Mouse (Mus musculus): ENCODE measurements around the gene Gtf2h2. TPM values are rescaled to one million over a fixed set of nuclear protein-coding genes. Genes with fewer than 3 reads are reported as not detected.
"Not testable (repeated sequence)": the region's sequence is repeated elsewhere in the genome, so short reads cannot be mapped to it uniquely, and the experiment has no call there.

Gene Gtf2h2
- polyA plus RNA-seq, 2 experiments: 62.6 to 95.3 TPM

GRCm38 (mm10) chr13:100463527-100464222 is 28.7 kb downstream of the Gtf2h2 start:
- ATAC-seq (ENCODE audit: low FRiP score, low read depth) (no peak), DNase-seq (ENCODE audit: low spot score) (no peak)
- no peaks in the 10 kb centered on the region for H3K4me1 ChIP-seq (ENCODE audit: control insufficient read depth, insufficient read depth, low read length)
- peaks cover 56% of the 10 kb centered on the region for H3K36me3 ChIP-seq (ENCODE audit: control insufficient read depth, insufficient read depth, low read length)
- TF ChIP-seq POLR2A (IDR thresholded peaks at IDR 0.05; ENCODE audit: borderline replicate concordance, extremely low read depth, insufficient read depth, insufficient read length): no peak
- H3K4me3 ChIP-seq (replicated peaks; ENCODE audit: low read length): no peak overlapping the region
- no peaks in the 10 kb centered on the region for H3K27me3 ChIP-seq (ENCODE audit: control insufficient read depth, insufficient read depth, low read length)
- no peak overlapping the region for H3K4me2 ChIP-seq (replicated peaks; ENCODE audit: low read depth, low read length, severe bottlenecking)
- H3K27ac ChIP-seq (replicated peaks; ENCODE audit: low read depth, low read length): no peak overlapping the region
- H3K9me3 ChIP-seq (ENCODE audit: control insufficient read depth, low read length): peaks cover 5% of the 10 kb centered on the region; the same call in 1 of the 2 replicates
- H3K9ac ChIP-seq (ENCODE audit: low read depth, low read length, severe bottlenecking): no peak overlapping the region
- WGBS: 82% methylated on average over 2 of the region's 2 CpGs

- H3K27me3 ChIP-seq (ENCODE audit: control insufficient read depth, insufficient read depth, low read length): no peaks in the 10 kb centered on the region
- H3K4me1 ChIP-seq (ENCODE audit: control insufficient read depth, insufficient read depth, low read length): no peaks in the 10 kb centered on the region
- no peak for DNase-seq (ENCODE audit: low spot score)
- H3K9me3 ChIP-seq (ENCODE audit: control insufficient read depth, low read length): no peaks in the 10 kb centered on the region
- no peak overlapping the region for H3K4me3 ChIP-seq (replicated peaks; ENCODE audit: low read length)
- peaks cover 35% of the 10 kb centered on the region for H3K36me3 ChIP-seq (ENCODE audit: control insufficient read depth, insufficient read depth, low read length)
- H3K4me2 ChIP-seq (replicated peaks; ENCODE audit: low read depth, low read length, severe bottlenecking): no peak overlapping the region
- 66% methylated on average over 3 of the region's 3 CpGs for WGBS
- ATAC-seq (ENCODE audit: low FRiP score, low read depth): no peak
- no peak overlapping the region for H3K9ac ChIP-seq (ENCODE audit: low read depth, low read length, severe bottlenecking)
- H3K27ac ChIP-seq (replicated peaks; ENCODE audit: low read depth, low read length): no peak overlapping the region
- no peak for TF ChIP-seq POLR2A (IDR thresholded peaks at IDR 0.05; ENCODE audit: borderline replicate concordance, extremely low read depth, insufficient read depth, insufficient read length)
Observed at GRCm38 (mm10) chr13:100461336-100461735, 31.0 kb downstream of the Gtf2h2 start.

GRCm38 (mm10) chr13:100452415-100453127 is 39.8 kb downstream of the Gtf2h2 start, which contains the start of gene Naip1:
Gene Naip1, minus strand, starts transcription at chr13:100452869.
- H3K9me3 ChIP-seq (ENCODE audit: control insufficient read depth, low read length); H3K36me3 ChIP-seq (ENCODE audit: control insufficient read depth, insufficient read depth, low read length); H3K9ac ChIP-seq (ENCODE audit: low read depth, low read length, severe bottlenecking); H3K27ac ChIP-seq (replicated peaks; ENCODE audit: low read depth, low read length); ATAC-seq (ENCODE audit: low FRiP score, low read depth); H3K27me3 ChIP-seq (ENCODE audit: control insufficient read depth, insufficient read depth, low read length); H3K4me2 ChIP-seq (replicated peaks; ENCODE audit: low read depth, low read length, severe bottlenecking); H3K4me3 ChIP-seq (replicated peaks; ENCODE audit: low read length); H3K4me1 ChIP-seq (ENCODE audit: control insufficient read depth, insufficient read depth, low read length); DNase-seq (ENCODE audit: low spot score): not testable (repeated sequence)
- 77% methylated on average over 8 of the region's 8 CpGs for WGBS

- 86% methylated on average over 1 of the region's 1 CpGs for WGBS
- H3K9ac ChIP-seq (ENCODE audit: low read depth, low read length, severe bottlenecking): no peak overlapping the region
- no peak overlapping the region for H3K27ac ChIP-seq (replicated peaks; ENCODE audit: low read depth, low read length)
- no peaks in the 10 kb centered on the region for H3K36me3 ChIP-seq (ENCODE audit: control insufficient read depth, insufficient read depth, low read length)
- no peak overlapping the region for H3K4me2 ChIP-seq (replicated peaks; ENCODE audit: low read depth, low read length, severe bottlenecking)
- H3K4me1 ChIP-seq (ENCODE audit: control insufficient read depth, insufficient read depth, low read length): no peaks in the 10 kb centered on the region
- no peaks in the 10 kb centered on the region for H3K9me3 ChIP-seq (ENCODE audit: control insufficient read depth, low read length)
- no peak for ATAC-seq (ENCODE audit: low FRiP score, low read depth)
- no peaks in the 10 kb centered on the region for H3K27me3 ChIP-seq (ENCODE audit: control insufficient read depth, insufficient read depth, low read length)
- TF ChIP-seq POLR2A (IDR thresholded peaks at IDR 0.05; ENCODE audit: borderline replicate concordance, extremely low read depth, insufficient read depth, insufficient read length): no peak
- H3K4me3 ChIP-seq (replicated peaks; ENCODE audit: low read length): no peak overlapping the region
- DNase-seq (ENCODE audit: low spot score): no peak
Observed at GRCm38 (mm10) chr13:100449495-100449894, 42.9 kb downstream of the Gtf2h2 start.

- H3K27me3 ChIP-seq (ENCODE audit: control insufficient read depth, insufficient read depth, low read length): no peaks in the 10 kb centered on the region
- H3K36me3 ChIP-seq (ENCODE audit: control insufficient read depth, insufficient read depth, low read length): no peaks in the 10 kb centered on the region
- H3K4me2 ChIP-seq (replicated peaks; ENCODE audit: low read depth, low read length, severe bottlenecking): no peak overlapping the region
- TF ChIP-seq POLR2A (IDR thresholded peaks at IDR 0.05; ENCODE audit: borderline replicate concordance, extremely low read depth, insufficient read depth, insufficient read length): no peak
- no peaks in the 10 kb centered on the region for H3K4me1 ChIP-seq (ENCODE audit: control insufficient read depth, insufficient read depth, low read length)
- H3K27ac ChIP-seq (replicated peaks; ENCODE audit: low read depth, low read length): no peak overlapping the region
- no peak overlapping the region for H3K4me3 ChIP-seq (replicated peaks; ENCODE audit: low read length)
- WGBS: 69% methylated on average over 3 of the region's 3 CpGs
- ATAC-seq (ENCODE audit: low FRiP score, low read depth) (no peak), DNase-seq (ENCODE audit: low spot score) (no peak)
- H3K9me3 ChIP-seq (ENCODE audit: control insufficient read depth, low read length): no peaks in the 10 kb centered on the region
- H3K9ac ChIP-seq (ENCODE audit: low read depth, low read length, severe bottlenecking): no peak overlapping the region
Observed at GRCm38 (mm10) chr13:100440116-100440515, 52.3 kb downstream of the Gtf2h2 start.
